Mouse (Mus musculus) forebrain, embryonic 14.5 days (tissue): ENCODE measurements at regions not wholly inside any gene's neighbourhood (a gene's known extent, or its start where the extent isn't known, plus 50 kb on each side); places are given as distances from the start of the nearest gene placed in this dataset.

Source experiments
- ATAC-seq: fragments of 200-750 bp; cut with Nextera tagmentation; 2 replicates; pipeline ENCODE4 v1.8.0; 2017; ENCODE audit warnings: mild to moderate bottlenecking, moderate library complexity
- DNase-seq: peaks from one replicate; pipeline ENCODE4 v3.0.0-alpha.2; 2015; ENCODE audit warnings: low spot score
- H3K27ac ChIP-seq: fragments of 300-500 bp; sonication (generic); 2 replicates; pipeline ENCODE4 v1.5.1; 2014; ENCODE audit warnings: low read depth, mild to moderate bottlenecking, control low read depth, low read length, moderate library complexity
- H3K27me3 ChIP-seq: fragments of 300-500 bp; sonication (generic); replicated peaks from 2 replicates; pipeline ENCODE4 v1.6.1; 2014; ENCODE audit warnings: low read length, control low read depth, mixed read lengths; ENCODE audit not compliant: control insufficient read depth, insufficient read depth
- H3K36me3 ChIP-seq: fragments of 300-500 bp; sonication (generic); 2 replicates; pipeline ENCODE4 v1.6.1; 2014; ENCODE audit warnings: low read length, control low read depth; ENCODE audit not compliant: control insufficient read depth, insufficient read depth
- H3K4me1 ChIP-seq: fragments of 300-500 bp; sonication (generic); 2 replicates; pipeline ENCODE4 v1.6.1; 2014; ENCODE audit warnings: antibody characterized with exemption, low read length, control low read depth; ENCODE audit not compliant: control insufficient read depth, insufficient read depth
- H3K4me2 ChIP-seq: fragments of 300-500 bp; sonication (generic); 2 replicates; pipeline ENCODE4 v1.6.1; 2014; ENCODE audit warnings: mild to moderate bottlenecking, control low read depth, low read length
- H3K4me3 ChIP-seq: fragments of 300-500 bp; sonication (generic); 2 replicates; pipeline ENCODE4 v1.5.1; 2014; ENCODE audit warnings: low read depth, low read length, control low read depth
- H3K9ac ChIP-seq: fragments of 300-500 bp; sonication (generic); 2 replicates; pipeline ENCODE4 v1.6.1; 2014; ENCODE audit warnings: mild to moderate bottlenecking, low read length, control low read depth, moderate library complexity
- H3K9me3 ChIP-seq: fragments of 300-500 bp; sonication (generic); replicated peaks from 2 replicates; pipeline ENCODE4 v1.6.1; 2016; ENCODE audit warnings: low read length, control low read depth, mixed read lengths; ENCODE audit not compliant: control insufficient read depth
- WGBS: fragments of 180-500 bp; shearing (Covaris S2); extraction: QIAGEN DNeasy Blood & Tissue Kit; methylation state at CpG from one replicate; pipeline ENCODE4 v1.1.7; 2014; 5-methylcytosine and 5-hydroxymethylcytosine counted together

GRCm38 (mm10) chr6:16221002-16221627 lies 500.7 kb downstream of the Mdfic start:
- H3K4me1 ChIP-seq: no peaks in the 10 kb centered on the region
- H3K36me3 ChIP-seq: no peaks in the 10 kb centered on the region
- H3K27me3 ChIP-seq: no peaks in the 10 kb centered on the region
- H3K4me2 ChIP-seq: no peak overlapping the region
- 52% methylated on average over 3 of the region's 3 CpGs for WGBS
- ATAC-seq (no peak), DNase-seq (peak; percentile 66)
- no peak overlapping the region for H3K4me3 ChIP-seq
- H3K9me3 ChIP-seq: no peaks in the 10 kb centered on the region
- no peak overlapping the region for H3K27ac ChIP-seq
- no peak overlapping the region for H3K9ac ChIP-seq
